Mouse (Mus musculus): Measurements from ENCODE around the gene Etfdh.

GRCm38 (mm10) chr3:79568629-79569350 is 60.5 kb downstream of the Etfdh start:
- TF ChIP-seq GATA1 (IDR thresholded peaks at IDR 0.05; ENCODE audit: borderline replicate concordance, low read length) (no peak), FLI1 (IDR thresholded peaks at IDR 0.05; ENCODE audit: low read length) (no peak)

All from megakaryocyte, embryonic 14.5 days (primary cell).